Mouse (Mus musculus) heart, embryonic 16.5 days (tissue): ENCODE data around the gene Tnip3. TPM values are rescaled to one million over a fixed set of nuclear protein-coding genes. Genes with fewer than 3 reads are reported as not detected.

ENCODE experiments used
- ATAC-seq: fragments of 200-750 bp; cut with Nextera tagmentation; replicated peaks from 2 replicates; pipeline ENCODE4 v1.8.0; 2017; ENCODE audit warnings: moderate number of reproducible peaks; ENCODE audit not compliant: insufficient read depth, low FRiP score; ENCODE audit errors: extremely low read depth
- H3K27ac ChIP-seq: fragments of 300-500 bp; sonication (generic); 2 replicates; pipeline ENCODE4 v1.5.1; 2014; ENCODE audit warnings: mild to moderate bottlenecking, low read length, control low read depth, moderate library complexity
- H3K27me3 ChIP-seq: fragments of 300-500 bp; sonication (generic); 2 replicates; pipeline ENCODE4 v1.6.1; 2014; ENCODE audit warnings: low read length, mixed read lengths; ENCODE audit not compliant: control insufficient read depth, insufficient read depth
- H3K36me3 ChIP-seq: fragments of 300-500 bp; sonication (generic); 2 replicates; pipeline ENCODE4 v1.6.1; 2014; ENCODE audit not compliant: control insufficient read depth, insufficient read depth
- H3K4me1 ChIP-seq: fragments of 300-500 bp; sonication (generic); 2 replicates; pipeline ENCODE4 v1.6.1; 2014; ENCODE audit warnings: low read length, mixed read lengths; ENCODE audit not compliant: control insufficient read depth, insufficient read depth
- H3K4me2 ChIP-seq: fragments of 300-500 bp; sonication (generic); 2 replicates; pipeline ENCODE4 v1.6.1; 2014; ENCODE audit warnings: low read depth, mild to moderate bottlenecking, control low read depth, low read length
- H3K4me3 ChIP-seq: fragments of 300-500 bp; sonication (generic); 2 replicates; pipeline ENCODE4 v1.5.1; 2014; ENCODE audit warnings: mild to moderate bottlenecking, control low read depth, low read length
- H3K9ac ChIP-seq: fragments of 300-500 bp; sonication (generic); 2 replicates; pipeline ENCODE4 v1.6.1; 2014; ENCODE audit warnings: low read length, control low read depth
- H3K9me3 ChIP-seq: fragments of 300-500 bp; sonication (generic); replicated peaks from 2 replicates; pipeline ENCODE4 v1.6.1; 2016; ENCODE audit warnings: low read length; ENCODE audit not compliant: control insufficient read depth
- whole genome bisulfite sequencing: fragments of 180-500 bp; shearing (Covaris S2); extraction: QIAGEN DNeasy Blood & Tissue Kit; methylation state at CpG from one replicate; pipeline ENCODE4 v1.1.7; 2014; 5-methylcytosine and 5-hydroxymethylcytosine counted together
- polyA plus RNA-seq: library from polyadenylated mRNA; unstranded; fragments of >200 nt; fragmentation: Nextera tagmentation; extraction: Ambion mirVana; gene quantifications from 2 replicates; pipeline ENCODE4 v1.2.1, GENCODE M21; 2015

Tnip3 gene
- polyA plus RNA-seq, 1 experiment from 2014 or later, result 2.6 TPM

DNA sequence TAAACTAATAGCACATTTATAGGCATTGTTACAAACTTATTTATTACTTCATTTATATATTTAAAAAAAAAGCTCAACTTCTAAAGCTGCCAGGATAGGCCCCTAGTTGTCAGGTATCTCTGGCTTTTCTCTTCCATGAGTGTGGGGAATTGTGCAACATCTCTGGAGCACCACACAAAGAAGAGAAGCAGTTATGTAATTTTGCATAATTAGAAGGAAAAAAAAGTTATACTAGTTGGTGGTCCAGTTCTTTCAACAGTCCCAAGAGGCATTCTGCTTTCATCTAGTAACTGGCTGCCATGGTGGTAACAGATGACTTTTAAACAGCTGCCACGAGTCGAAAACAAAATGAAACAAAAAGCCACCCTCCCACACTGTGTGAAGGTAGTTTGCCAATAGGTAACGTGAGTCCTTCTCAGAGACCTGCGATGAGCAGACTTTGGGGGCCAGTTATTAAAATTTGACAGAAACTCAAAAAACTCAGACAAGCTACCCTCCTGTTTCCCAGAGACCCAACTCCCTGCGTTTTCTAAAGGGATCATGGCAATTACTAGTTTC, 12.3 kb downstream of the Tnip3 start:
- Histone ChIP-seq H3K9ac (no peak overlapping the region), H3K9me3 (no peaks in the 10 kb centered on the region), H3K4me3 (no peak overlapping the region), H3K4me2 (no peak overlapping the region), H3K4me1 (peaks cover 5% of the 10 kb centered on the region), H3K36me3 (no peaks in the 10 kb centered on the region), H3K27me3 (no peaks in the 10 kb centered on the region), H3K27ac (no peak overlapping the region)
- ATAC-seq, result no peak
- WGBS, result 66% methylated on average over 5 of the region's 5 CpGs

DNA sequence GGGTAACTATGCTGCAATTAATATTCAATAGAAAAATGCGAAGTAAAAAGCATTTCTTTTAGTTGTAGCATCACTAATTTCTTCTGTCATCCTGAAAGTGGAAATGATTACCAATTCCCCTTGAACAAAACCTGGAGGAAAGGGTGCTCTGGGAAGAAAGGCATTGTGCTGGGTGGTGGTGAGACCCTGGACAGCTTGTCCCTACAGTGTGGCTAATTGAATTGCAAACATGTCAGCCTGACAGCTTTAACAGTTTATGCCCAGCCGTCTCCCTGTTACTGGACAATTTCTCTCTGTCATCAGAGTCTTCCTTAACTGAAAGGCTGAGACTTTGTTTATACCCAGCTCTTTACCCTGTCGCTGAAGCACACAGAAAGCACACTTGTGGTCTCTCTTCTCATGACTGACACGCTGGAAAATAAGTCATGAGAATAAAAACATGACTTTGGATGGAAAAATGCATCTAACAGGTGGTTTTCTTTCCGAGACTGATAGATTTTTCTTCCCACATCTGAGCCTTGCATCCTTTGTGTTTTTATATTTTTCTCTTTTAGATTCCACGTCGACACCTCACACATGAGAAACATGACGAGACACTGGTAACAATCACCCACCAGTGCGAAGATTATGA, 13.0 kb downstream of the Tnip3 start:
- Histone ChIP-seq H3K27me3 (no peaks in the 10 kb centered on the region), H3K27ac (no peak overlapping the region), H3K4me2 (no peak overlapping the region), H3K36me3 (no peaks in the 10 kb centered on the region), H3K4me3 (no peak overlapping the region), H3K9ac (no peak overlapping the region), H3K4me1 (peaks cover 5% of the 10 kb centered on the region), H3K9me3 (no peaks in the 10 kb centered on the region)
- ATAC-seq, result no peak
- 51% methylated on average over 9 of the region's 9 CpGs for WGBS

DNA sequence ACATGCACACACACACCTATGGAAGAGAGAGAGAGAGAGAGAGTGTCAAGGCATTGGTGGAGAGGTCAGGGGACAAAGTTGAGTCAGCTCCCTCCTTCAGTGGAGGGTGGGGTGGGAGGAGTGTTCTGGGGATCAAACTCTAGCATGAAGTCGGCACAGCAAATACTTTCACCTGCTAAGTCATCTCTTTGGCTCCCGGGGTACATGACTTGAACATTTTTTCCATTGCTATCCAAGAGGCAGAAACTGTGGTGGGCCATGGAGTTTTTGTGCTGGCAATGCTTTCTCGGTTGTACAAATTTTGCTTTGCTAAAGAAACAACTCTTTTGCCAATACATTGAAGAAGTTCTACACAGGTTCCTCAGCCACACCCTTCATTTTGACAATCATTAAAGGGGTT, 13.8 kb downstream of the Tnip3 start:
- no peak overlapping the region for H3K4me3 ChIP-seq
- H3K9me3 ChIP-seq, result no peaks in the 10 kb centered on the region
- H3K9ac ChIP-seq, result no peak overlapping the region
- no peaks in the 10 kb centered on the region for H3K27me3 ChIP-seq
- no peaks in the 10 kb centered on the region for H3K36me3 ChIP-seq
- H3K4me2 ChIP-seq, result no peak overlapping the region
- no peak for ATAC-seq
- no peak overlapping the region for H3K27ac ChIP-seq
- WGBS, result 63% methylated on average over 3 of the region's 3 CpGs
- H3K4me1 ChIP-seq, result peaks cover 5% of the 10 kb centered on the region

DNA sequence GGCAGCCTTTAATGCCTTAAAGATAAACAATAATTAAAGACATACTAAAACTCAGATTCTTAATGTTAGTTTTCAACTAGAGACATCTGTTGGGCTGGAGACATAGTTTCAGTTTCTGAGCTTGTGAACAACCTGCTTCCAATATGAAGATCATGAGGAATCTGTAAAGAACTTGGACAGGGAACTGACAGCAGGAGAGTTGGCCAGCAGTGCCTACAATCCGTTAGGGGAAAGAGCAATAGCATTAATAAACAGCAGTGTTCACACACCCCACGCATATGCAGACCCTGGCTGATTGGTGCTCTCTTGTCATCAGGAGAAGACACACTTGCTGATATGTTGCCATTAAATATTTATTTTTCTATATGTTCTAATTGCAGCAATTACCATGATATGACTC, 15.0 kb downstream of the Tnip3 start:
- no peak overlapping the region for H3K4me2 ChIP-seq
- no peak overlapping the region for H3K9ac ChIP-seq
- no peaks in the 10 kb centered on the region for H3K27me3 ChIP-seq
- no peaks in the 10 kb centered on the region for H3K9me3 ChIP-seq
- no peak overlapping the region for H3K27ac ChIP-seq
- no peaks in the 10 kb centered on the region for H3K36me3 ChIP-seq
- 62% methylated on average over 2 of the region's 2 CpGs for WGBS
- ATAC-seq, result no peak
- H3K4me3 ChIP-seq, result no peak overlapping the region
- H3K4me1 ChIP-seq, result peaks cover 5% of the 10 kb centered on the region

DNA sequence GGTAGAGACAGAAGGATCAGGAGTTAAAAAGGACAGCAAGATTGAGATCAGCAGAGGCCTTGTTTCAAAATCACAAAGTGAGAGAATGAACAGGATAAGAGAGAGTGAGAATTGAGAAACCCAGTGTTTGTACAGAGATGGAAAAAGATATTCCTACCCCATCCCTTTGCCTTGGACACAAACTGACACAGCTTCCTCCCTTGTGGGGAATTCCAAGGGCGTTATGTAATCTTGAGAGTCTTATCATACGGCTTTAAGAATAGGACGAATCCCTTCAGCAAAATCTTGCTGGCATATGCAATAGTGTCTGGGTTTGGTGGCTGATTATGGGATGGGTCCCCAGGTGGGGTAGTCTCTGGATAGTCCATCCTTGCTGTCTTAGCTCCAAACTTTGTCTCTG, 16.0 kb downstream of the Tnip3 start:
- no peaks in the 10 kb centered on the region for H3K9me3 ChIP-seq
- H3K9ac ChIP-seq, result no peak overlapping the region
- H3K4me3 ChIP-seq, result no peak overlapping the region
- H3K27me3 ChIP-seq, result no peaks in the 10 kb centered on the region
- H3K4me2 ChIP-seq, result no peak overlapping the region
- peaks cover 5% of the 10 kb centered on the region for H3K4me1 ChIP-seq
- H3K27ac ChIP-seq, result no peak overlapping the region
- WGBS, result 43% methylated on average over 3 of the region's 3 CpGs
- ATAC-seq, result no peak
- H3K36me3 ChIP-seq, result no peaks in the 10 kb centered on the region

DNA sequence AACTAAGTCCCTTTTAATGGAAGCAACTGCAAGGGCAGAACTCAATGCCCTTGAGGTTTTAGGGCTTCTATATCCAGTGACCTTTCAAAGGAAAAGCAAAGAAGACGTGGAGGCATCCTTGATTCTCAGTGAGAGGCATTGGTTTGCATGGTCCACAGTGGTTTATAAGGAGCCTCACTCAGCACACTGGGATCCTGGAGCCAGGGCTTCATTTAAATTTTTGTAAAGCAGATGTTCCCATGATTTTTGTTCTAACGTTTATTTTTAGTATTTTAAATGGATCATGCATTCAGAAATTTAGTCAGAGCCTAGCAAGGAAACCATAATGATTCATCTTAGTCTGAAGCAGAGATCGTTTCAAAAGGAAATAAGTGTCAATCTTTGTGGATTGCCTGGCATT, 17.3 kb downstream of the Tnip3 start:
- no peaks in the 10 kb centered on the region for H3K27me3 ChIP-seq
- H3K36me3 ChIP-seq, result no peaks in the 10 kb centered on the region
- H3K9ac ChIP-seq, result no peak overlapping the region
- no peak for ATAC-seq
- no peak overlapping the region for H3K4me3 ChIP-seq
- no peak overlapping the region for H3K4me2 ChIP-seq
- H3K4me1 ChIP-seq, result peaks cover 5% of the 10 kb centered on the region
- WGBS, result 51% methylated on average over 3 of the region's 3 CpGs
- no peaks in the 10 kb centered on the region for H3K9me3 ChIP-seq
- no peak overlapping the region for H3K27ac ChIP-seq

DNA sequence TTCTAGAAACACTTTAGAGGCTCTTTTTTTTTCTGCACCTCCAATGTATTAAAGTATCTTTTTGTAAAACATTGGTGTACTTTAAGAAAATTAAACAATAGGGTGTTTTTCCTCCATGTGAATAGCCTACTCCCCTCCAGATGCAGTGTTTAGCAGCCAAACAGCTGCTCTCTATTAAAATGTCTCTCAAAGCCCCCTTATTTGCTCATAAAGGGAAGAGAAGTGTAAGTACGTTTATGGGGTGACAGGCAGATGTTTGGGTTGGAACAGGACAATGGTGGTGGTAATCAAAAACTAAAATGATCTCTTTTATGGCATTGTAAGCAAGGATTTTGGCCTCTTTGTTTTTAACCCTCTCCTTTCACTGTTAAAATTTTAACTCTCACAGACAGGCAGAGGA, 17.8 kb downstream of the Tnip3 start:
- no peaks in the 10 kb centered on the region for H3K36me3 ChIP-seq
- peaks cover 5% of the 10 kb centered on the region for H3K4me1 ChIP-seq
- H3K9me3 ChIP-seq, result no peaks in the 10 kb centered on the region
- ATAC-seq, result no peak
- no peaks in the 10 kb centered on the region for H3K27me3 ChIP-seq
- H3K4me3 ChIP-seq, result no peak overlapping the region
- no peak overlapping the region for H3K4me2 ChIP-seq
- 70% methylated on average over 1 of the region's 1 CpGs for WGBS
- no peak overlapping the region for H3K9ac ChIP-seq
- H3K27ac ChIP-seq, result no peak overlapping the region

DNA sequence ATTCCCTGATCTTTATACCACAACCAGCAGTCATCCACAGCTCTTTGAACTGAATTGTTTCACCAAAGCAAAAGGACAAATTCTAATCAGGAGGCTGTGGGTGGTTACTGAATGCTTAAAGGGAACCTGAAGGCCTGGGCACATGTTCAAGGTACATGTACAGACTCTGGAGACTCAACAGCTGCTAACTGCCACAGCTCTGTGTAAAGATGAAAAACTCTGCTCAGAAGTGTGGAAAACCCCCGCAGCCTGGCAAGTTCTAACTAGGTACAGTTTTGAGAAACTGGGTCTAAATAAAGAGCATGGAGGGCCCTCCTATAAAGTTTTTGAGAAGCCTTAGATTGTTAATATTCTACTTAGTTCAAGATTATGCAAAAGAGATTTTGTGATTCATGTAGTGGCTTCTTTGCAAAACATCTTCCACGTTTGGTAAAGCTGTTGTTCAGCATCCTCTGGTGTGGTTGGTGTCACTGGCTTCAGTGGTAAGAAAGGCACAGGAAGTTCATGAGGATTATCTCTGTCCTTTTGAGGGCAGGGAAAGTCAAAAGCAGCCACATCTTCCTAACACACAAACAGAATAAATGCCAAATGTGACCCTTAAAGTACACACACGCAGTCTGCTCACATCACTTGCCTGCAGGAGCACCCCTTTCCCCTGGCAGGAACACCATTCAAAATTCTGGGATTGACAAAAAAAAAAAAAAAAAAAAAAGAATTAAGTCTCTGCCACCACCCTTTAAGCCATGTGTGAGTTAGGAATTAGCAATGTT, 39.0 kb downstream of the Tnip3 start:
- H3K4me2 ChIP-seq, result no peak overlapping the region
- no peaks in the 10 kb centered on the region for H3K36me3 ChIP-seq
- no peak overlapping the region for H3K9ac ChIP-seq
- H3K27ac ChIP-seq, result no peak overlapping the region
- 0 out of 2 replicates have a peak, but pooled peaks cover 3% of the 10 kb centered on the region for H3K4me1 ChIP-seq
- no peak for ATAC-seq
- no peaks in the 10 kb centered on the region for H3K9me3 ChIP-seq
- no peak overlapping the region for H3K4me3 ChIP-seq
- H3K27me3 ChIP-seq, result no peaks in the 10 kb centered on the region
- 69% methylated on average over 3 of the region's 3 CpGs for WGBS

DNA sequence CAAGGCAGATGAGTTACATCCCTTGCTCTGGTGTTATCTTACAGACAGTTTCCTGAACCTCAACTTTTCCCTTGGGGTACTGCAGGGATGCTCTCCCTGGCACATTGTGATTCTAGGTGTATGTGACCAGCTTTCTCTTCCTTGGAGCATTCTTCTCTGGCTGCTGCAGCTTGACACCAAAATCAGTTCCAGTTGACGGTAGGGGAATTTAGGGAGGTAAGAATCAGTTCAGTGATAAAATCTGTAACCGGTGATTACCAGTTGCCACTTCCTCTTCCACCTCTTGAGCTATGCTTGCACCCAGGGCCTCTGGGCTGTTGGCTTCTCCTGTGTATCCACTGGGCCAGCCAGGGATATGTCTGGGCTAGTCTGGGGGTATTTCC, 39.5 kb downstream of the Tnip3 start:
- H3K9ac ChIP-seq, result no peak overlapping the region
- no peaks in the 10 kb centered on the region for H3K9me3 ChIP-seq
- H3K27me3 ChIP-seq, result no peaks in the 10 kb centered on the region
- 59% methylated on average over 2 of the region's 2 CpGs for WGBS
- no peak for ATAC-seq
- no peak overlapping the region for H3K4me2 ChIP-seq
- H3K27ac ChIP-seq, result no peak overlapping the region
- H3K36me3 ChIP-seq, result no peaks in the 10 kb centered on the region
- 0 out of 2 replicates have a peak, but pooled peaks cover 3% of the 10 kb centered on the region for H3K4me1 ChIP-seq
- no peak overlapping the region for H3K4me3 ChIP-seq
